ENCODE assay signal across 22 mouse cellular contexts in genomic region chr4:85669735-85670134, GRCm38 (mm10).
"Had no signal": no experiment of that assay in that cellular context is flagged by ENCODE, and none has a peak within 500 bp of the region (broad histone marks: within the 10 kb centered on the region; RNA-seq: fewer than 3 reads in every experiment).

No protein-coding gene starts in this region.

- H3K4me2 ChIP-seq: limb, embryonic 13.5 days; liver, embryonic 12.5 days; liver, embryonic 15.5 days; midbrain, embryonic 12.5 days; midbrain, embryonic 15.5 days; neural tube, embryonic 13.5 days; stomach, embryonic 15.5 days had no signal

- H3K4me1 ChIP-seq: liver, embryonic 12.5 days; liver, embryonic 15.5 days; midbrain, embryonic 12.5 days; midbrain, embryonic 15.5 days; neural tube, embryonic 13.5 days had no signal

- H3K9me3 ChIP-seq: limb, embryonic 10.5 days; limb, embryonic 13.5 days; liver, embryonic 12.5 days; liver, embryonic 15.5 days; midbrain, embryonic 12.5 days; midbrain, embryonic 15.5 days; neural tube, embryonic 13.5 days; stomach, embryonic 15.5 days had no signal

- H3K27me3 ChIP-seq: limb, embryonic 13.5 days; liver, embryonic 12.5 days; liver, embryonic 15.5 days; midbrain, embryonic 12.5 days; midbrain, embryonic 15.5 days; neural tube, embryonic 13.5 days; stomach, embryonic 15.5 days had no signal

- H3K36me3 ChIP-seq: limb, embryonic 10.5 days; limb, embryonic 13.5 days; liver, embryonic 12.5 days; liver, embryonic 15.5 days; midbrain, embryonic 12.5 days; midbrain, embryonic 15.5 days; neural tube, embryonic 13.5 days; stomach, embryonic 15.5 days had no signal

- DNase-seq: kidney, adult 2 months; kidney, postnatal 14 days; layer of hippocampus, adult 9-11 months; liver; lung, adult 18-20 months; lung, postnatal 36 days; retina, postnatal 1 day; right cerebral cortex, postnatal 25 days; spleen, adult 18-20 months; thymus, postnatal 14 days; thymus, postnatal 4 days had no signal

- H3K9ac ChIP-seq: limb, embryonic 13.5 days; liver, embryonic 12.5 days; liver, embryonic 15.5 days; midbrain, embryonic 12.5 days; midbrain, embryonic 15.5 days; neural tube, embryonic 13.5 days; stomach, embryonic 15.5 days had no signal

- ATAC-seq: intestine, postnatal 0 days; liver, embryonic 12.5 days; lung, postnatal 0 days had no signal

- H3K27ac ChIP-seq: layer of hippocampus, adult 2 months; limb, embryonic 10.5 days; limb, embryonic 13.5 days; liver, embryonic 12.5 days; liver, embryonic 15.5 days; midbrain, embryonic 12.5 days; midbrain, embryonic 15.5 days; neural tube, embryonic 13.5 days; stomach, embryonic 15.5 days had no signal

- H3K4me3 ChIP-seq: layer of hippocampus, adult 2 months; limb, embryonic 10.5 days; limb, embryonic 13.5 days; liver, embryonic 12.5 days; liver, embryonic 15.5 days; midbrain, embryonic 12.5 days; midbrain, embryonic 15.5 days; neural tube, embryonic 13.5 days; stomach, embryonic 15.5 days had no signal
